Mouse (Mus musculus) liver, embryonic 15.5 days (tissue): ENCODE measurements around the gene Ugdh. TPM values are rescaled to one million over a fixed set of nuclear protein-coding genes. Genes with fewer than 3 reads are reported as not detected.
"Not testable (repeated sequence)": the region's sequence is repeated elsewhere in the genome, so short reads cannot be mapped to it uniquely, and the experiment has no call there.

Experiments
- ATAC-seq: fragments of 200-750 bp; cut with Nextera tagmentation; 2 replicates; pipeline ENCODE4 v1.8.0; 2017; ENCODE audit warnings: moderate number of reproducible peaks, mild to moderate bottlenecking, moderate library complexity; ENCODE audit not compliant: insufficient read depth
- H3K27ac ChIP-seq: fragments of 300-500 bp; sonication (generic); replicated peaks from 2 replicates; pipeline ENCODE4 v1.5.1; 2015; ENCODE audit warnings: mild to moderate bottlenecking, inconsistent platforms
- H3K27me3 ChIP-seq: fragments of 300-500 bp; sonication (generic); 2 replicates; pipeline ENCODE4 v1.6.1; 2015; ENCODE audit warnings: mild to moderate bottlenecking, inconsistent platforms
- H3K36me3 ChIP-seq: fragments of 300-500 bp; sonication (generic); replicated peaks from 2 replicates; pipeline ENCODE4 v1.6.1; 2015; ENCODE audit warnings: moderate library complexity, mild to moderate bottlenecking, inconsistent platforms
- H3K4me1 ChIP-seq: fragments of 300-500 bp; sonication (generic); replicated peaks from 2 replicates; pipeline ENCODE4 v1.6.1; 2015; ENCODE audit warnings: inconsistent platforms
- H3K4me2 ChIP-seq: fragments of 300-500 bp; sonication (generic); 2 replicates; pipeline ENCODE4 v1.6.1; 2015; ENCODE audit warnings: moderate library complexity, mild to moderate bottlenecking, inconsistent platforms
- H3K4me3 ChIP-seq: fragments of 300-500 bp; sonication (generic); replicated peaks from 2 replicates; pipeline ENCODE4 v1.5.1; 2015; ENCODE audit warnings: mild to moderate bottlenecking, inconsistent platforms
- H3K9ac ChIP-seq: fragments of 300-500 bp; sonication (generic); 2 replicates; pipeline ENCODE4 v1.6.1; 2015; ENCODE audit warnings: moderate library complexity, mild to moderate bottlenecking, inconsistent platforms
- H3K9me3 ChIP-seq: fragments of 300-500 bp; sonication (generic); replicated peaks from 2 replicates; pipeline ENCODE4 v1.6.1; 2016; ENCODE audit warnings: inconsistent platforms
- WGBS: fragments of 180-500 bp; shearing (Covaris S2); methylation state at CpG from one replicate; pipeline ENCODE4 v1.1.7; 2015; ENCODE audit warnings: mixed read lengths; ENCODE audit not compliant: insufficient replicate concordance; 5-methylcytosine and 5-hydroxymethylcytosine counted together
- polyA plus RNA-seq: library from polyadenylated mRNA; unstranded; fragments of >200 nt; fragmentation: Nextera tagmentation; extraction: Ambion mirVana; gene quantifications from 2 replicates; pipeline ENCODE4 v1.2.1, GENCODE M21; 2015

Gene Ugdh
- polyA plus RNA-seq: 18.5 and 22.2 TPM in 2 replicates

- H3K4me1 ChIP-seq: peaks cover 24% of the 10 kb centered on the region
- under 1% methylated on average over 51 of the region's 51 CpGs for WGBS
- peak; percentile 97 for ATAC-seq
- no peaks in the 10 kb centered on the region for H3K9me3 ChIP-seq
- peak within 1 kb of the TSS; percentile 66 for H3K9ac ChIP-seq
- H3K27ac ChIP-seq: peak within 1 kb of the TSS; percentile 78
- H3K27me3 ChIP-seq: peaks cover 4% of the 10 kb centered on the region; the same call in 1 of the 2 replicates
- H3K36me3 ChIP-seq: no peaks in the 10 kb centered on the region
- H3K4me3 ChIP-seq: peak within 1 kb of the TSS; percentile 74
- peak within 1 kb of the TSS; percentile 95 for H3K4me2 ChIP-seq
These were observed at the start of gene Ugdh for GRCm38 (mm10) chr5:65435806-65436561. Gene Ugdh (minus strand): TSS chr5:65435949.

GRCm38 (mm10) chr5:65482996-65483395 is 47.2 kb upstream of the Ugdh start:
- Histone ChIP-seq H3K27ac (no peak overlapping the region), H3K9ac (no peak overlapping the region), H3K4me1 (peaks cover 32% of the 10 kb centered on the region), H3K36me3 (no peaks in the 10 kb centered on the region), H3K9me3 (no peaks in the 10 kb centered on the region), H3K4me3 (no peak overlapping the region), H3K27me3 (no peaks in the 10 kb centered on the region), H3K4me2 (no peak overlapping the region)
- 72% methylated on average over 4 of the region's 4 CpGs for WGBS
- ATAC-seq: no peak

GRCm38 (mm10) chr5:65480511-65480910 is 44.8 kb upstream of the Ugdh start:
- Histone ChIP-seq H3K4me3 (no peak overlapping the region), H3K4me1 (peaks cover 47% of the 10 kb centered on the region), H3K27me3 (no peaks in the 10 kb centered on the region), H3K27ac (0 out of 2 replicates have a peak overlapping the region, but pooled peaks have one; percentile 4), H3K36me3 (no peaks in the 10 kb centered on the region), H3K9me3 (no peaks in the 10 kb centered on the region), H3K9ac (no peak overlapping the region), H3K4me2 (no peak overlapping the region)
- WGBS: 9% methylated on average over 4 of the region's 4 CpGs
- peak; percentile 11; the same call in 1 of the 2 replicates for ATAC-seq

- Histone ChIP-seq H3K4me3 (no peak overlapping the region), H3K27ac (0 out of 2 replicates have a peak overlapping the region, but pooled peaks have one; percentile 4), H3K27me3 (no peaks in the 10 kb centered on the region), H3K9me3 (no peaks in the 10 kb centered on the region), H3K36me3 (no peaks in the 10 kb centered on the region), H3K9ac (no peak overlapping the region), H3K4me1 (peaks cover 52% of the 10 kb centered on the region), H3K4me2 (no peak overlapping the region)
- peak; percentile 32; the same call in 1 of the 2 replicates for ATAC-seq
- WGBS: 71% methylated on average over 9 of the region's 9 CpGs
These were observed 44.1 kb upstream of the Ugdh start for GRCm38 (mm10) chr5:65479681-65480445.

- 54% methylated on average over 4 of the region's 4 CpGs for WGBS
- Histone ChIP-seq H3K4me1 (peaks cover 43% of the 10 kb centered on the region), H3K9ac (no peak overlapping the region), H3K36me3 (no peaks in the 10 kb centered on the region), H3K9me3 (no peaks in the 10 kb centered on the region), H3K4me3 (no peak overlapping the region), H3K27me3 (no peaks in the 10 kb centered on the region), H3K4me2 (no peak overlapping the region), H3K27ac (peak overlapping the region; percentile 16; the same call in 1 of the 2 replicates)
- ATAC-seq: no peak
These were observed 42.5 kb upstream of the Ugdh start for GRCm38 (mm10) chr5:65478224-65478623.

- Histone ChIP-seq H3K4me1 (peaks cover 43% of the 10 kb centered on the region), H3K27ac (0 out of 2 replicates have a peak overlapping the region, but pooled peaks have one; percentile 72)
- H3K9me3 ChIP-seq, H3K27me3 ChIP-seq, H3K4me3 ChIP-seq, H3K36me3 ChIP-seq, H3K4me2 ChIP-seq, H3K9ac ChIP-seq: not testable (repeated sequence)
- 47% methylated on average over 4 of the region's 4 CpGs for WGBS
- peak; percentile 77 for ATAC-seq
These were observed 41.0 kb upstream of the Ugdh start for GRCm38 (mm10) chr5:65476739-65477138.

- Histone ChIP-seq H3K4me2 (no peak overlapping the region), H3K9me3 (no peaks in the 10 kb centered on the region), H3K9ac (no peak overlapping the region), H3K27ac (0 out of 2 replicates have a peak overlapping the region, but pooled peaks have one; percentile 72), H3K27me3 (no peaks in the 10 kb centered on the region), H3K4me1 (peaks cover 41% of the 10 kb centered on the region), H3K36me3 (no peaks in the 10 kb centered on the region), H3K4me3 (no peak overlapping the region)
- 25% methylated on average over 2 of the region's 2 CpGs for whole genome bisulfite sequencing
- no peak for ATAC-seq
These were observed 40.1 kb upstream of the Ugdh start for GRCm38 (mm10) chr5:65475806-65476205.

- WGBS: 70% methylated on average over 6 of the region's 6 CpGs
These were observed 34.0 kb upstream of the Ugdh start for GRCm38 (mm10) chr5:65469766-65470165.

GRCm38 (mm10) chr5:65466911-65467310 is 31.2 kb upstream of the Ugdh start:
- 67% methylated on average over 3 of the region's 3 CpGs for WGBS
- Histone ChIP-seq H3K4me1 (no peaks in the 10 kb centered on the region), H3K27me3 (no peaks in the 10 kb centered on the region), H3K36me3 (peaks cover 16% of the 10 kb centered on the region), H3K9ac (no peak overlapping the region), H3K4me2 (no peak overlapping the region), H3K9me3 (no peaks in the 10 kb centered on the region), H3K4me3 (no peak overlapping the region), H3K27ac (no peak overlapping the region)
- ATAC-seq: no peak

More at GRCm38 (mm10) chr5:65469766-65470165, 34.0 kb upstream of the Ugdh start:
- Histone ChIP-seq H3K9ac (no peak overlapping the region), H3K27ac (no peak overlapping the region), H3K4me2 (no peak overlapping the region), H3K9me3 (no peaks in the 10 kb centered on the region), H3K4me3 (no peak overlapping the region), H3K36me3 (peaks cover 16% of the 10 kb centered on the region), H3K4me1 (no peaks in the 10 kb centered on the region), H3K27me3 (no peaks in the 10 kb centered on the region)
- no peak for ATAC-seq

GRCm38 (mm10) chr5:65460361-65460760 is 24.6 kb upstream of the Ugdh start:
- ATAC-seq: no peak
- Histone ChIP-seq H3K36me3 (no peaks in the 10 kb centered on the region), H3K4me2 (no peak overlapping the region), H3K4me1 (no peaks in the 10 kb centered on the region), H3K9ac (no peak overlapping the region), H3K27ac (no peak overlapping the region), H3K27me3 (no peaks in the 10 kb centered on the region), H3K9me3 (no peaks in the 10 kb centered on the region), H3K4me3 (no peak overlapping the region)
- 80% methylated on average over 14 of the region's 14 CpGs for WGBS

GRCm38 (mm10) chr5:65459454-65459853 is 23.7 kb upstream of the Ugdh start:
- H3K27ac ChIP-seq: no peak overlapping the region
- no peak overlapping the region for H3K4me2 ChIP-seq
- H3K9ac ChIP-seq: no peak overlapping the region
- no peaks in the 10 kb centered on the region for H3K27me3 ChIP-seq
- no peak for ATAC-seq
- no peaks in the 10 kb centered on the region for H3K9me3 ChIP-seq
- H3K4me3 ChIP-seq: no peak overlapping the region
- no peaks in the 10 kb centered on the region for H3K4me1 ChIP-seq
- 73% methylated on average over 3 of the region's 3 CpGs for WGBS
- no peaks in the 10 kb centered on the region for H3K36me3 ChIP-seq
